Mouse (Mus musculus) liver, embryonic 11.5 days (tissue): ENCODE measurements around the gene Lysmd3. TPM values are rescaled to one million over a fixed set of nuclear protein-coding genes. Genes with fewer than 3 reads are reported as not detected.
A peak's percentile ranks its signal among the peaks of the same experiment; 100 is the strongest.
"Not testable (repeated sequence)": the region's sequence is repeated elsewhere in the genome, so short reads cannot be mapped to it uniquely, and the experiment has no call there.

ENCODE experiments used
- ATAC-seq: fragments of 200-750 bp; cut with Nextera tagmentation; replicated peaks from 2 replicates; pipeline ENCODE4 v1.8.0; 2017; ENCODE audit warnings: moderate number of reproducible peaks, mild to moderate bottlenecking, moderate TSS enrichment, moderate library complexity; ENCODE audit not compliant: low FRiP score
- DNase-seq: peaks from one replicate; pipeline ENCODE4 v3.0.0-alpha.2; 2017; ENCODE audit warnings: low spot score
- H3K27ac ChIP-seq: fragments of 300-500 bp; sonication (generic); 2 replicates; pipeline ENCODE4 v1.5.1; 2014; ENCODE audit warnings: mild to moderate bottlenecking, low read depth, low read length, control low read depth
- H3K27me3 ChIP-seq: fragments of 300-500 bp; sonication (generic); replicated peaks from 2 replicates; pipeline ENCODE4 v1.6.1; 2014; ENCODE audit warnings: low read length, mixed read lengths; ENCODE audit not compliant: control insufficient read depth, insufficient read depth
- H3K36me3 ChIP-seq: fragments of 300-500 bp; sonication (generic); 2 replicates; pipeline ENCODE4 v1.6.1; 2014; ENCODE audit warnings: mild to moderate bottlenecking, low read length, moderate library complexity, mixed read lengths; ENCODE audit not compliant: control insufficient read depth, insufficient read depth
- H3K4me1 ChIP-seq: fragments of 300-500 bp; sonication (generic); replicated peaks from 2 replicates; pipeline ENCODE4 v1.6.1; 2014; ENCODE audit warnings: low read length, mixed read lengths; ENCODE audit not compliant: control insufficient read depth, insufficient read depth
- H3K4me2 ChIP-seq: fragments of 300-500 bp; sonication (generic); 2 replicates; pipeline ENCODE4 v1.6.1; 2014; ENCODE audit warnings: mild to moderate bottlenecking, control low read depth, moderate library complexity
- H3K4me3 ChIP-seq: fragments of 300-500 bp; sonication (generic); 2 replicates; pipeline ENCODE4 v1.5.1; 2014; ENCODE audit warnings: low read depth, low read length, control low read depth
- H3K9ac ChIP-seq: fragments of 300-500 bp; sonication (generic); 2 replicates; pipeline ENCODE4 v1.6.1; 2014; ENCODE audit warnings: low read depth, low read length, control low read depth
- H3K9me3 ChIP-seq: fragments of 300-500 bp; sonication (generic); 2 replicates; pipeline ENCODE4 v1.6.1; 2016; ENCODE audit warnings: low read length, inconsistent platforms, mixed read lengths; ENCODE audit not compliant: control insufficient read depth
- WGBS: fragments of 180-500 bp; shearing (Covaris S2); extraction: QIAGEN DNeasy Blood & Tissue Kit; methylation state at CpG from one replicate; pipeline ENCODE4 v1.1.7; 2014; 5-methylcytosine and 5-hydroxymethylcytosine counted together
- polyA plus RNA-seq: library from polyadenylated mRNA; unstranded; fragments of >200 nt; fragmentation: Nextera tagmentation; extraction: Ambion mirVana; gene quantifications from 2 replicates; pipeline ENCODE4 v1.2.1, GENCODE M21; 2014

The Lysmd3 gene
- polyA plus RNA-seq, 1 experiment from 2014 or later: 22.4 TPM

DNA sequence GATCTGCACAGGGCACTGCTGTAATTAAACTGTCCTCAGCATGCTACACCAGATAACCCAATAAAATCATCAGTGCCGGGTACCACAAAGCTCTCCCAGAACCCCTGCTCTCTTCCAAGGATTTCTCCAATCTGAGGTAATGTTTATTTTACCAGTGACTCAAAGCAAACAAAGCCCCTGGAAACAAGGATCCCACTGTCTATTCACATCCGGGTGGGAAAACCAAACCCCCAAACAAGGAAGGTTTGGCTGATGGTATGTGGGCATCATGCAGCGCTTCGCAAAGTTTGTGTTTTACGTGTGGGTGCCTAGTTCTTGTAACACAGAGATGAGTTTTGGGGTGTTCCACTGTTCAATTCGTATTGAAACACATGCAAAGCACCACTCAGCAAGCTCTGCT lies 16.6 kb upstream of the Lysmd3 start:
- H3K4me1 ChIP-seq: peaks cover 11% of the 10 kb centered on the region; the same call in 1 of the 2 replicates
- H3K27me3 ChIP-seq: no peaks in the 10 kb centered on the region
- no peak overlapping the region for H3K27ac ChIP-seq
- ATAC-seq: no peak
- WGBS: 60% methylated on average over 6 of the region's 6 CpGs
- H3K4me3 ChIP-seq: no peak overlapping the region
- no peak overlapping the region for H3K4me2 ChIP-seq
- no peak for DNase-seq
- H3K36me3 ChIP-seq: no peaks in the 10 kb centered on the region
- no peaks in the 10 kb centered on the region for H3K9me3 ChIP-seq
- H3K9ac ChIP-seq: no peak overlapping the region

- Histone ChIP-seq H3K4me3 (no peak overlapping the region), H3K4me1 (peaks cover 11% of the 10 kb centered on the region; the same call in 1 of the 2 replicates), H3K27ac (no peak overlapping the region), H3K27me3 (no peaks in the 10 kb centered on the region), H3K9me3 (no peaks in the 10 kb centered on the region), H3K4me2 (peak overlapping the region; percentile 33; the same call in 1 of the 2 replicates), H3K36me3 (no peaks in the 10 kb centered on the region), H3K9ac (no peak overlapping the region)
- WGBS: 33% methylated on average over 8 of the region's 8 CpGs
- peak; percentile 39 for DNase-seq
- no peak for ATAC-seq
Measured at GRCm38 (mm10) chr13:81641289-81642045, 16.0 kb upstream of the Lysmd3 start.

GRCm38 (mm10) chr13:81642491-81643149 lies 14.8 kb upstream of the Lysmd3 start:
- Histone ChIP-seq H3K9ac (peak overlapping the region; percentile 31; the same call in 1 of the 2 replicates), H3K4me2 (peak overlapping the region; percentile 57), H3K36me3 (no peaks in the 10 kb centered on the region), H3K27me3 (no peaks in the 10 kb centered on the region), H3K9me3 (no peaks in the 10 kb centered on the region), H3K4me3 (no peak overlapping the region), H3K4me1 (peaks cover 11% of the 10 kb centered on the region), H3K27ac (peak overlapping the region; percentile 89)
- DNase-seq: peak; percentile 33
- peak; percentile 97 for ATAC-seq
- 34% methylated on average over 7 of the region's 7 CpGs for WGBS

DNA sequence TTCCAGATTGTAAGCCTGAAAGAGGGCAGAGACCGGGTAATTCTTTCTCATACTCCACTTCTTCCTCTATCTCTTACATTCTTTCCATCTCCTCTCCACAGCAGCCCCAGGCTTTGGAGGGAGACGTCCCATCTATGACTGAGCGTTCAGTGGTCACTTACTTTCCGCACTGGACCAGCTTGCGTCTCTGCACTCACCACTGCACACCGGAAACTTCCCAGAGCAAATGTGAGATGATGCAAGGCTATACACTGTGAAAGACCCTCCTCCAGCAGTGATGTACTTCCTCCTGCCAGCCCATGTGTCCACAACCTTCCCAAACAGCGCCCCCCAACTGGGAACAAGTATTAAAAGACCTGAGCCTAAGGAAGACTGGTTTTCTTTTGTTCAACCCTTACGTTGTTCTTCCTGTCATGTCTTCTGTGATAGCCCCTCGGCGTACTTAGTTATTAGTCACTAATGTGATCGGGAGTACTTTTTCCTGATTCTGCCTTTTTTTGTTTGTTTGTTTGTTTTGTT lies 13.4 kb upstream of the Lysmd3 start:
- H3K9ac ChIP-seq: no peak overlapping the region
- DNase-seq: no peak
- no peak overlapping the region for H3K4me2 ChIP-seq
- H3K9me3 ChIP-seq: no peaks in the 10 kb centered on the region
- no peak for ATAC-seq
- H3K27me3 ChIP-seq: no peaks in the 10 kb centered on the region
- 90% methylated on average over 11 of the region's 11 CpGs for WGBS
- no peaks in the 10 kb centered on the region for H3K36me3 ChIP-seq
- H3K27ac ChIP-seq: no peak overlapping the region
- H3K4me3 ChIP-seq: no peak overlapping the region
- H3K4me1 ChIP-seq: peaks cover 11% of the 10 kb centered on the region

GRCm38 (mm10) chr13:81646348-81646747 lies 11.1 kb upstream of the Lysmd3 start:
- no peaks in the 10 kb centered on the region for H3K36me3 ChIP-seq
- peak overlapping the region; percentile 26; the same call in 1 of the 2 replicates for H3K4me2 ChIP-seq
- H3K27me3 ChIP-seq: no peaks in the 10 kb centered on the region
- peaks cover 11% of the 10 kb centered on the region for H3K4me1 ChIP-seq
- H3K27ac ChIP-seq: peak overlapping the region; percentile 54
- no peak overlapping the region for H3K9ac ChIP-seq
- DNase-seq: no peak
- no peaks in the 10 kb centered on the region for H3K9me3 ChIP-seq
- H3K4me3 ChIP-seq: no peak overlapping the region
- ATAC-seq: peak; percentile 52
- 55% methylated on average over 6 of the region's 6 CpGs for WGBS

DNA sequence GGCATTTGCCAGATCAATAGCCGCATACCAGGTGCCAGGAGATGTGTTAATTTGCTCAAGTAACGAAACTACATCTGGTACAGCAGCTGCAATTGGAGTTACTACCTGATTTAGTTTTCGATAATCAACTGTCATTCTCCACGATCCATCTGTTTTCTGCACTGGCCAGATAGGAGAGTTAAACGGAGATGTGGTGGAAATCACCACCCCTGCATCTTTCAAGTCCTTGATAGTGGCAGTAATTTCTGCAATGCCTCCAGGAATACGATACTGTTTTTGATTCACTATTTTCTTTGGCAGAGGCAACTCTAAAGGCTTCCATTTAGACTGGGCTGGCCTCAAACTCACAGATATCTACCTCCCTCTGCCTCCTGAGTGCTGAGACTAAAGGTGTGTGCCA lies 7.1 kb upstream of the Lysmd3 start:
- peak overlapping the region; percentile 20; the same call in 1 of the 2 replicates for H3K4me2 ChIP-seq
- not testable (repeated sequence) for H3K27me3 ChIP-seq, H3K36me3 ChIP-seq, H3K9me3 ChIP-seq, H3K9ac ChIP-seq, ATAC-seq, H3K4me1 ChIP-seq, DNase-seq, H3K4me3 ChIP-seq, H3K27ac ChIP-seq
- WGBS: 49% methylated on average over 4 of the region's 6 CpGs

DNA sequence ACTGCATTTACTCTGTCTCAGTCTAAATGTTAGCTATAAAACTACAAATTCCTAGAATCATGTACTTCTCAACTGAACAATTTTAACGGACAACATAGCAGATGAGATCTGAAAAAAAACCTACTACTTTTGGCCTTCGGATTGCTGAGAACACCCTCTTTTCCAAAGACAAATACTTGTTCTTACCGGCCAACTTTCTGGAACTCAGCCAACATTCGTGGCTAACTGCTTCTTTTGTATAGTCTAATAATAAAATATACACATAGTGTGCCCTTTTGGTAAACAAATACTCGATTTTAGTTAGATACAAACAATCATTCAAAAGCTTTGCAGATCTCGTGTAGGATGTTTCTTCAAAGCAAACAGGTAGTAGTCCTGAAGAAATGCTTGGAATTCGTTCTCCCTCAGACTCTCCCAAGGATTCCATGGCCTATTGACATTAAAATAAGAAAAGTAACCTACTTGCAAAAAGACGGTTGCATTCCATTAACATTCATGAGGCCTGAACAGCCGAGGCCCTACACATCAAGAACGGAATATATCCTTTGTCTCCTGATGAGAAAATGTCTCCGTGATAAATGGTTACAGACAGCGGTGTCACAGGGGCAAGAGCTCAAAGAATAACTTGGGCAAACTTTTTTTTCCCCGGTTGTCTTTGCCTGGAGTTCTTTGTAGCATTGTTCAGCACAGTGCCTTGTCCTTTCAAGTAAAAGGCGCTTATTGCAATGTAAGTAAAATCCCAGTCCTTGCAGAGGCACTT lies 1.2 kb upstream of the Lysmd3 start:
- Histone ChIP-seq H3K27ac (peak overlapping the region; percentile 94; the same call in 1 of the 2 replicates), H3K27me3 (no peaks in the 10 kb centered on the region), H3K4me2 (peak overlapping the region; percentile 90), H3K9ac (no peak overlapping the region), H3K4me3 (peak overlapping the region; percentile 85; the same call in 1 of the 2 replicates), H3K4me1 (peaks cover 13% of the 10 kb centered on the region), H3K9me3 (no peaks in the 10 kb centered on the region), H3K36me3 (no peaks in the 10 kb centered on the region)
- DNase-seq: no peak
- no peak for ATAC-seq
- WGBS: 61% methylated on average over 14 of the region's 14 CpGs

- Histone ChIP-seq H3K4me1 (peaks cover 13% of the 10 kb centered on the region), H3K9me3 (no peaks in the 10 kb centered on the region), H3K27ac (peak overlapping the region; percentile 94), H3K27me3 (no peaks in the 10 kb centered on the region), H3K4me2 (peak overlapping the region; percentile 90), H3K9ac (peak overlapping the region; percentile 87), H3K36me3 (no peaks in the 10 kb centered on the region), H3K4me3 (peak overlapping the region; percentile 85)
- ATAC-seq (peak; percentile 78; the same call in 1 of the 2 replicates), DNase-seq (no peak)
- 31% methylated on average over 5 of the region's 5 CpGs for WGBS
Measured at GRCm38 (mm10) chr13:81657008-81657350, 484 bp upstream of the Lysmd3 start.
